Mouse (Mus musculus) G1E (cell line): ENCODE results near the gene H2-Eb2. TPM values are rescaled to one million over a fixed set of nuclear protein-coding genes. Genes with fewer than 3 reads are reported as not detected.
A peak's percentile ranks its signal among the peaks of the same experiment; 100 is the strongest.

Experiments
- ATAC-seq: 2 replicates; pipeline ENCODE4 v1.8.0; 2016; ENCODE audit warnings: mild to moderate bottlenecking; ENCODE audit not compliant: insufficient number of reproducible peaks, poor library complexity, low FRiP score, severe bottlenecking; ENCODE audit errors: extremely low read depth
- DNase-seq: peaks from one replicate; pipeline ENCODE4 v3.0.0; 2012; ENCODE audit warnings: low spot score
- H3K27me3 ChIP-seq: 2 replicates; pipeline ENCODE4 v1.6.1; 2012; ENCODE audit warnings: mild to moderate bottlenecking, low read length, inconsistent platforms; ENCODE audit not compliant: insufficient read depth
- H3K36me3 ChIP-seq: replicated peaks from 2 replicates; pipeline ENCODE3; 2012; ENCODE audit warnings: mild to moderate bottlenecking, inconsistent platforms
- H3K4me1 ChIP-seq: 2 replicates; pipeline ENCODE4 v1.6.1; 2012; ENCODE audit warnings: low read depth, low read length, inconsistent platforms, mixed read lengths; ENCODE audit not compliant: insufficient read depth
- H3K4me3 ChIP-seq: 2 replicates; pipeline ENCODE4 v1.5.1; 2012; ENCODE audit warnings: low read depth, mild to moderate bottlenecking, inconsistent platforms, low read length, moderate library complexity, mixed read lengths
- H3K9me3 ChIP-seq: replicated peaks from 2 replicates; pipeline ENCODE4 v1.6.1; 2012; ENCODE audit warnings: inconsistent platforms
- CTCF ChIP-seq: IDR thresholded peaks from 2 replicates; pipeline ENCODE4 v1.5.1; 2012; ENCODE audit warnings: low read depth, low read length, inconsistent platforms, mixed read lengths
- GATA1 ChIP-seq: IDR thresholded peaks from 2 replicates; pipeline ENCODE4 v1.6.1; 2012; ENCODE audit warnings: borderline replicate concordance, low read length, inconsistent platforms, mixed read lengths
- GATA2 ChIP-seq: IDR thresholded peaks from 2 replicates; pipeline ENCODE4 v1.6.1; 2012; ENCODE audit warnings: low read depth, low read length, inconsistent platforms, borderline replicate concordance
- POLR2AphosphoS5 ChIP-seq: IDR thresholded peaks from 2 replicates; pipeline ENCODE4 v1.6.1; 2012; ENCODE audit warnings: low read depth, low read length, inconsistent platforms; ENCODE audit not compliant: insufficient replicate concordance
- TAL1 ChIP-seq: conservative IDR thresholded peaks from 2 replicates; pipeline ENCODE4 v1.6.1; 2012; ENCODE audit warnings: low read depth, low read length, inconsistent platforms, mixed read lengths
- polyA plus RNA-seq: library from polyadenylated mRNA; stranded (reverse); fragments of >175 nt; gene quantifications from 2 replicates; pipeline ENCODE4 v1.2.3, GENCODE M21; 2012
- total RNA-seq, 2 experiments: library from RNA; stranded (forward) in 1 of 2; stranded (reverse) in 1 of 2; fragments of 200-1000 nt in 1 of 2; fragments of >200 nt in 1 of 2; fragmentation: Nextera tagmentation in 1 of 2; gene quantifications; 2 replicates each; pipeline ENCODE4 v1.2.3; 2014 to 2017

Gene H2-Eb2
- total and polyA plus RNA-seq, 3 experiments = 0.05 TPM; not detected in 2

GRCm38 (mm10) chr17:34377450-34378209, 52.2 kb downstream of the H2-Eb2 start:
- H3K9me3 ChIP-seq = peaks cover 3% of the 10 kb centered on the region; the same call in 1 of the 2 replicates
- DNase-seq (no peak), ATAC-seq (no peak)
- H3K4me3 ChIP-seq = no peak overlapping the region
- H3K4me1 ChIP-seq = no peaks in the 10 kb centered on the region
- TF ChIP-seq CTCF (no peak), GATA1 (no peak), POLR2AphosphoS5 (no peak), GATA2 (no peak), TAL1 (no peak)
- no peaks in the 10 kb centered on the region for H3K36me3 ChIP-seq
- H3K27me3 ChIP-seq = peaks cover 3% of the 10 kb centered on the region; the same call in 1 of the 2 replicates

GRCm38 (mm10) chr17:34378716-34379115, 53.3 kb downstream of the H2-Eb2 start:
- peaks cover 3% of the 10 kb centered on the region; the same call in 1 of the 2 replicates for H3K9me3 ChIP-seq
- TF ChIP-seq CTCF = no peak
- no peak for TF ChIP-seq GATA2
- no peak for TF ChIP-seq GATA1
- TF ChIP-seq POLR2AphosphoS5 = no peak
- TF ChIP-seq TAL1 = no peak
- no peaks in the 10 kb centered on the region for H3K36me3 ChIP-seq
- no peaks in the 10 kb centered on the region for H3K4me1 ChIP-seq
- H3K4me3 ChIP-seq = no peak overlapping the region
- DNase-seq (no peak), ATAC-seq (no peak)
- H3K27me3 ChIP-seq = peaks cover 3% of the 10 kb centered on the region; the same call in 1 of the 2 replicates

GRCm38 (mm10) chr17:34379451-34379850, 54.0 kb downstream of the H2-Eb2 start:
- H3K4me3 ChIP-seq = no peak overlapping the region
- DNase-seq = no peak
- H3K36me3 ChIP-seq = no peaks in the 10 kb centered on the region
- no peaks in the 10 kb centered on the region for H3K4me1 ChIP-seq
- peaks cover 3% of the 10 kb centered on the region; the same call in 1 of the 2 replicates for H3K27me3 ChIP-seq
- no peak for ATAC-seq
- H3K9me3 ChIP-seq = peaks cover 3% of the 10 kb centered on the region; the same call in 1 of the 2 replicates
- TF ChIP-seq GATA1 = no peak
- TF ChIP-seq TAL1 = no peak
- no peak for TF ChIP-seq POLR2AphosphoS5
- TF ChIP-seq GATA2 = no peak
- no peak for TF ChIP-seq CTCF

GRCm38 (mm10) chr17:34381876-34382275, 56.4 kb downstream of the H2-Eb2 start:
- DNase-seq = no peak
- TF ChIP-seq CTCF (no peak), TAL1 (no peak)
- Histone ChIP-seq H3K4me3 (no peak overlapping the region), H3K4me1 (no peaks in the 10 kb centered on the region), H3K27me3 (peaks cover 3% of the 10 kb centered on the region; the same call in 1 of the 2 replicates), H3K36me3 (no peaks in the 10 kb centered on the region), H3K9me3 (peaks cover 3% of the 10 kb centered on the region; the same call in 1 of the 2 replicates)
- no peak for ATAC-seq

- DNase-seq = no peak
- TF ChIP-seq TAL1 (no peak), GATA1 (no peak), POLR2AphosphoS5 (no peak), CTCF (0 out of 2 replicates have a peak, but pooled peaks have one; percentile 11)
- Histone ChIP-seq H3K4me1 (no peaks in the 10 kb centered on the region), H3K27me3 (peaks cover 3% of the 10 kb centered on the region; the same call in 1 of the 2 replicates), H3K4me3 (no peak overlapping the region), H3K9me3 (peaks cover 3% of the 10 kb centered on the region; the same call in 1 of the 2 replicates), H3K36me3 (no peaks in the 10 kb centered on the region)
- ATAC-seq = no peak
Observed at GRCm38 (mm10) chr17:34383212-34383611, 57.7 kb downstream of the H2-Eb2 start.

GRCm38 (mm10) chr17:34384699-34385098, 59.2 kb downstream of the H2-Eb2 start:
- DNase-seq = no peak
- Histone ChIP-seq H3K4me1 (no peaks in the 10 kb centered on the region), H3K4me3 (no peak overlapping the region), H3K9me3 (peaks cover 3% of the 10 kb centered on the region; the same call in 1 of the 2 replicates), H3K36me3 (no peaks in the 10 kb centered on the region), H3K27me3 (0 out of 2 replicates have a peak, but pooled peaks cover 5% of the 10 kb centered on the region)
- TF ChIP-seq TAL1 (no peak), CTCF (no peak), GATA1 (no peak), POLR2AphosphoS5 (no peak), GATA2 (no peak)
- ATAC-seq = no peak
